Mouse (Mus musculus) lung, postnatal 36 days (tissue): Measurements from ENCODE around the gene Card10.

ENCODE experiments used
- DNase-seq: peaks from one replicate; pipeline ENCODE4 v3.0.0; 2022; ENCODE audit warnings: mixed read lengths

The Card10 gene

GRCm38 (mm10) chr15:78730315-78731049 is 72.4 kb downstream of the Card10 start:
- no peak for DNase-seq

GRCm38 (mm10) chr15:78726697-78727096 is 76.1 kb downstream of the Card10 start:
- no peak for DNase-seq
